Mouse (Mus musculus) lung, embryonic 15.5 days (tissue): ENCODE measurements around the gene Colgalt1. TPM values are rescaled to one million over a fixed set of nuclear protein-coding genes. Genes with fewer than 3 reads are reported as not detected.

ENCODE experiments used
- ATAC-seq: fragments of 200-750 bp; cut with Nextera tagmentation; 2 replicates; pipeline ENCODE4 v1.8.0; 2017; ENCODE audit warnings: moderate number of reproducible peaks, borderline replicate concordance; ENCODE audit not compliant: low FRiP score, low TSS enrichment; ENCODE audit errors: extremely low read depth
- H3K27ac ChIP-seq: fragments of 300-500 bp; sonication (generic); 2 replicates; pipeline ENCODE4 v1.5.1; 2015; ENCODE audit warnings: moderate library complexity, mild to moderate bottlenecking, inconsistent platforms
- H3K27me3 ChIP-seq: fragments of 300-500 bp; sonication (generic); 2 replicates; pipeline ENCODE4 v1.6.1; 2015; ENCODE audit warnings: inconsistent platforms
- H3K36me3 ChIP-seq: fragments of 300-500 bp; sonication (generic); 2 replicates; pipeline ENCODE4 v1.6.1; 2015; ENCODE audit warnings: inconsistent platforms
- H3K4me1 ChIP-seq: fragments of 300-500 bp; sonication (generic); 2 replicates; pipeline ENCODE4 v1.6.1; 2015; ENCODE audit warnings: inconsistent platforms
- H3K4me2 ChIP-seq: fragments of 300-500 bp; sonication (generic); 2 replicates; pipeline ENCODE4 v1.6.1; 2015; ENCODE audit warnings: inconsistent platforms, mild to moderate bottlenecking, moderate library complexity
- H3K4me3 ChIP-seq: fragments of 300-500 bp; sonication (generic); 2 replicates; pipeline ENCODE4 v1.5.1; 2015; ENCODE audit warnings: mild to moderate bottlenecking, inconsistent platforms
- H3K9ac ChIP-seq: fragments of 300-500 bp; sonication (generic); 2 replicates; pipeline ENCODE4 v1.6.1; 2015; ENCODE audit warnings: inconsistent platforms
- H3K9me3 ChIP-seq: fragments of 300-500 bp; sonication (generic); 2 replicates; pipeline ENCODE4 v1.6.1; 2016; ENCODE audit warnings: inconsistent platforms
- WGBS: fragments of 180-500 bp; shearing (Covaris S2); methylation state at CpG from one replicate; pipeline ENCODE4 v1.1.7; 2015; 5-methylcytosine and 5-hydroxymethylcytosine counted together
- polyA plus RNA-seq: library from polyadenylated mRNA; unstranded; fragments of >200 nt; fragmentation: Nextera tagmentation; extraction: Ambion mirVana; gene quantifications from 2 replicates; pipeline ENCODE4 v1.2.1, GENCODE M21; 2015

The Colgalt1 gene
- 77.9 and 79.3 TPM in 2 replicates for polyA plus RNA-seq

- peak; percentile 99 for ATAC-seq
- Histone ChIP-seq H3K4me2 (peak within 1 kb of the TSS; percentile 78), H3K4me1 (peaks cover 21% of the 10 kb centered on the region), H3K36me3 (peaks cover 14% of the 10 kb centered on the region), H3K4me3 (peak within 1 kb of the TSS; percentile 61), H3K9me3 (no peaks in the 10 kb centered on the region), H3K27ac (peak within 1 kb of the TSS; percentile 86), H3K27me3 (no peaks in the 10 kb centered on the region), H3K9ac (peak within 1 kb of the TSS; percentile 63)
- under 1% methylated on average over 69 of the region's 82 CpGs for WGBS
Measured at GRCm38 (mm10) chr8:71610822-71611651, at the start of gene Colgalt1. Gene Colgalt1 (plus strand): TSS chr8:71610998.

- H3K36me3 ChIP-seq, result no peaks in the 10 kb centered on the region
- 3% methylated on average over 15 of the region's 15 CpGs for WGBS
- peaks cover 74% of the 10 kb centered on the region for H3K27me3 ChIP-seq
- H3K4me2 ChIP-seq, result no peak overlapping the region
- no peak overlapping the region for H3K9ac ChIP-seq
- ATAC-seq, result no peak
- peaks cover 23% of the 10 kb centered on the region for H3K4me1 ChIP-seq
- H3K4me3 ChIP-seq, result no peak overlapping the region
- H3K9me3 ChIP-seq, result 0 out of 2 replicates have a peak, but pooled peaks cover 3% of the 10 kb centered on the region
- no peak overlapping the region for H3K27ac ChIP-seq
Measured at GRCm38 (mm10) chr8:71561401-71561800, 49.4 kb upstream of the Colgalt1 start.

GRCm38 (mm10) chr8:71562751-71563150 lies 48.0 kb upstream of the Colgalt1 start:
- Histone ChIP-seq H3K4me1 (peaks cover 23% of the 10 kb centered on the region), H3K36me3 (no peaks in the 10 kb centered on the region), H3K27me3 (peaks cover 61% of the 10 kb centered on the region), H3K9me3 (0 out of 2 replicates have a peak, but pooled peaks cover 3% of the 10 kb centered on the region), H3K9ac (no peak overlapping the region), H3K4me3 (peak overlapping the region; percentile 17), H3K27ac (no peak overlapping the region), H3K4me2 (peak overlapping the region; percentile 51)
- under 1% methylated on average over 33 of the region's 33 CpGs for WGBS
- peak; percentile 12; the same call in 1 of the 2 replicates for ATAC-seq

GRCm38 (mm10) chr8:71563992-71564391 lies 46.8 kb upstream of the Colgalt1 start:
- no peak overlapping the region for H3K4me2 ChIP-seq
- H3K27me3 ChIP-seq, result peaks cover 48% of the 10 kb centered on the region
- 87% methylated on average over 4 of the region's 4 CpGs for WGBS
- H3K4me1 ChIP-seq, result peaks cover 21% of the 10 kb centered on the region
- H3K36me3 ChIP-seq, result no peaks in the 10 kb centered on the region
- 0 out of 2 replicates have a peak, but pooled peaks cover 3% of the 10 kb centered on the region for H3K9me3 ChIP-seq
- no peak for ATAC-seq
- no peak overlapping the region for H3K9ac ChIP-seq
- no peak overlapping the region for H3K4me3 ChIP-seq
- no peak overlapping the region for H3K27ac ChIP-seq

- Histone ChIP-seq H3K36me3 (no peaks in the 10 kb centered on the region), H3K9ac (no peak within 1 kb of the TSS), H3K27ac (no peak within 1 kb of the TSS), H3K27me3 (peaks cover 25% of the 10 kb centered on the region), H3K4me1 (peaks cover 36% of the 10 kb centered on the region), H3K4me2 (no peak within 1 kb of the TSS), H3K9me3 (0 out of 2 replicates have a peak, but pooled peaks cover 3% of the 10 kb centered on the region), H3K4me3 (no peak within 1 kb of the TSS)
- ATAC-seq, result no peak
- 76% methylated on average over 3 of the region's 3 CpGs for WGBS
Measured at GRCm38 (mm10) chr8:71566501-71566900, 44.3 kb upstream of the Colgalt1 start, which contains the start of gene Nxnl1. Gene Nxnl1 (minus strand): TSS chr8:71566601.

GRCm38 (mm10) chr8:71567587-71567986 lies 43.2 kb upstream of the Colgalt1 start:
- Histone ChIP-seq H3K9me3 (0 out of 2 replicates have a peak, but pooled peaks cover 3% of the 10 kb centered on the region), H3K4me2 (no peak overlapping the region), H3K9ac (no peak overlapping the region), H3K4me3 (no peak overlapping the region), H3K36me3 (no peaks in the 10 kb centered on the region), H3K27ac (no peak overlapping the region), H3K4me1 (peaks cover 41% of the 10 kb centered on the region), H3K27me3 (peaks cover 15% of the 10 kb centered on the region)
- WGBS, result 60% methylated on average over 7 of the region's 7 CpGs
- ATAC-seq, result no peak

GRCm38 (mm10) chr8:71568387-71568937 lies 42.3 kb upstream of the Colgalt1 start, which contains the start of gene Slc27a1:
Gene Slc27a1 (plus strand): TSS chr8:71568882.
- peak within 1 kb of the TSS; percentile 66 for H3K4me3 ChIP-seq
- H3K36me3 ChIP-seq, result no peaks in the 10 kb centered on the region
- H3K9me3 ChIP-seq, result 0 out of 2 replicates have a peak, but pooled peaks cover 3% of the 10 kb centered on the region
- peaks cover 40% of the 10 kb centered on the region for H3K4me1 ChIP-seq
- WGBS, result 9% methylated on average over 13 of the region's 13 CpGs
- peak within 1 kb of the TSS; percentile 82 for H3K4me2 ChIP-seq
- peak within 1 kb of the TSS; percentile 51 for H3K9ac ChIP-seq
- no peak for ATAC-seq
- peak within 1 kb of the TSS; percentile 92 for H3K27ac ChIP-seq
- peaks cover 6% of the 10 kb centered on the region for H3K27me3 ChIP-seq

- peak overlapping the region; percentile 82 for H3K4me2 ChIP-seq
- no peak for ATAC-seq
Measured at GRCm38 (mm10) chr8:71568941-71569340, 41.9 kb upstream of the Colgalt1 start.

GRCm38 (mm10) chr8:71569366-71570290 lies 41.2 kb upstream of the Colgalt1 start:
- WGBS, result under 1% methylated on average over 51 of the region's 51 CpGs
- no peaks in the 10 kb centered on the region for H3K9me3 ChIP-seq

More at GRCm38 (mm10) chr8:71568941-71569340, 41.9 kb upstream of the Colgalt1 start:
- Histone ChIP-seq H3K9ac (peak overlapping the region; percentile 51; the same call in 1 of the 2 replicates), H3K9me3 (0 out of 2 replicates have a peak, but pooled peaks cover 3% of the 10 kb centered on the region), H3K4me1 (peaks cover 40% of the 10 kb centered on the region), H3K27me3 (peaks cover 2% of the 10 kb centered on the region; the same call in 1 of the 2 replicates), H3K27ac (peak overlapping the region; percentile 92), H3K4me3 (peak overlapping the region; percentile 66), H3K36me3 (no peaks in the 10 kb centered on the region)
- WGBS, result 26% methylated on average over 6 of the region's 6 CpGs

GRCm38 (mm10) chr8:71570291-71570954 lies 40.4 kb upstream of the Colgalt1 start:
- no peaks in the 10 kb centered on the region for H3K36me3 ChIP-seq
- H3K9ac ChIP-seq, result peak overlapping the region; percentile 58
- peak; percentile 84 for ATAC-seq
- peaks cover 40% of the 10 kb centered on the region for H3K4me1 ChIP-seq
- under 1% methylated on average over 41 of the region's 41 CpGs for WGBS
- H3K4me3 ChIP-seq, result peak overlapping the region; percentile 66
- H3K27me3 ChIP-seq, result no peaks in the 10 kb centered on the region; the same call in 1 of the 2 replicates
- H3K9me3 ChIP-seq, result no peaks in the 10 kb centered on the region
- peak overlapping the region; percentile 92 for H3K27ac ChIP-seq
- peak overlapping the region; percentile 82 for H3K4me2 ChIP-seq

More at GRCm38 (mm10) chr8:71569366-71570290, 41.2 kb upstream of the Colgalt1 start:
- ATAC-seq, result peak; percentile 69
- H3K4me3 ChIP-seq, result peak overlapping the region; percentile 66
- H3K36me3 ChIP-seq, result no peaks in the 10 kb centered on the region
- H3K27me3 ChIP-seq, result no peaks in the 10 kb centered on the region; the same call in 1 of the 2 replicates
- peaks cover 40% of the 10 kb centered on the region for H3K4me1 ChIP-seq
- peak overlapping the region; percentile 51 for H3K9ac ChIP-seq
- H3K4me2 ChIP-seq, result peak overlapping the region; percentile 82
- H3K27ac ChIP-seq, result peak overlapping the region; percentile 92
